In the genomic region with DNA sequence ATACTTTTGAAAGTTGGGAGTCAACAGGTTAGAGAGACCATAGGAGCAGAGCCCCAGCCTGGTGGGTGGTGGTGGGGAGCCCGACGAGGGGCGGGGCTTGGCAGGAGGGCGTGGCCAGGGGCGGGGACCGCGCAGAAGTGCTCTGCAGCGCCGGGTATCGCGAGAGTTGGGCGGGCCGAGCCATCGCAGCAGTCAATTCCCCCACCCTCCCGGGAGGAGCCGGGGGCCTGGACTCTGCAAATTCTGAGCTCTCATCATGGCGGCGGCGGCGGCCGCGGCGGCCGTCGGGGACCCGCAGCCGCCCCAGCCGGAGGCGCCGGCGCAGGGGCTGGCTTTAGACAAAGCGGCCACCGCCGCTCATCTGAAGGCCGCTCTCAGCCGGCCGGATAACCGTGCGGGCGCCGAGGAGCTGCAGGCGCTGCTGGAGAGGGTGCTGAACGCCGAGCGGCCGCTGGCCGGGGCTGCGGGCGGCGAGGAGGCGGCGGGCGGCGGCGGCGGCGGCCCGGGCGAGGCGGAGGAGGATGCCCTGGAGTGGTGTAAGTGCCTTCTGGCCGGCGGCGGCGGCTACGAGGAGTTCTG, we compare ENCODE assay signal across 8 mouse cellular contexts. TPM values are rescaled to one million over a fixed set of nuclear protein-coding genes. Genes with fewer than 3 reads are reported as not detected.
DNase-seq lines count a peak whose midpoint lies in the region; ATAC-seq and TF ChIP-seq lines count a peak whose summit lies in the region.

Ubr3 (plus strand) TSS at position 208 of the 579 bp plus-strand sequence.

- intact Hi-C loops in gastrocnemius, adult 2 months (cut with DNase I) = loop anchor here (10.0 kb wide), 1 partner anchor 172 kb away; the partner anchor contains the start of gene Ppig
- intact Hi-C loops in left cerebral cortex, adult 2 months (cut with DNase I) = no loop called here

- WGBS in hindbrain, postnatal 0 days = under 1% methylated on average over 59 of the region's 65 CpGs

- peak within 1 kb of the TSS; percentile 97 for H3K27ac ChIP-seq in gastrocnemius, adult 2 months
- peak within 1 kb of the TSS; percentile 99 for H3K27ac ChIP-seq in hindbrain, postnatal 0 days
- peak within 1 kb of the TSS; percentile 94 for H3K27ac ChIP-seq in left cerebral cortex, adult 2 months

- H3K27me3 ChIP-seq in hindbrain, postnatal 0 days (ENCODE audit: insufficient read depth, low read length) = no peaks in the 10 kb centered on the region

- ATAC-seq in common myeloid progenitor, adult 5-6 weeks (replicated peaks; ENCODE audit: low read depth, poor library complexity, severe bottlenecking) = peak; percentile 91
- peak; percentile 100 for ATAC-seq in hindbrain, postnatal 0 days
- peak; percentile 95 for ATAC-seq in megakaryocyte, adult 5-6 weeks (ENCODE audit: poor library complexity, severe bottlenecking)

- 0 out of 2 replicates have a peak, but pooled peaks cover 3% of the 10 kb centered on the region for H3K4me1 ChIP-seq in hindbrain, postnatal 0 days (ENCODE audit: insufficient read depth, low read length)

- no peak for TF ChIP-seq CTCF in gastrocnemius, adult 2 months (IDR thresholded peaks at IDR 0.05)
- TF ChIP-seq CTCF in hindbrain, postnatal 0 days (IDR thresholded peaks at IDR 0.05; ENCODE audit: low read depth) = no peak
- TF ChIP-seq CTCF in left cerebral cortex, adult 2 months (IDR thresholded peaks at IDR 0.05) = no peak

- peak within 1 kb of the TSS; percentile 100 for H3K9ac ChIP-seq in hindbrain, postnatal 0 days (replicated peaks; ENCODE audit: low read length)

- no peaks in the 10 kb centered on the region for H3K36me3 ChIP-seq in hindbrain, postnatal 0 days (ENCODE audit: insufficient read depth, low read length)

- DNase-seq in ZHBTc4 (ENCODE audit: low read depth, low spot score) = peak; percentile 97
- DNase-seq in gastrocnemius, adult 2 months = peak; percentile 100
- peak; percentile 98 for DNase-seq in hindbrain, postnatal 0 days (ENCODE audit: low spot score)
- peak; percentile 98 for DNase-seq in left cerebral cortex, adult 2 months (ENCODE audit: extremely low spot score in 1 of 2, low spot score in 2 of 2)
- DNase-seq in right cerebral cortex, adult 2 months (ENCODE audit: low spot score in 2 of 2) = peak; percentile 95 to 97
- peak; percentile 98 for DNase-seq in urinary bladder, postnatal 14 days (ENCODE audit: low spot score)

- peak within 1 kb of the TSS; percentile 85 for H3K4me2 ChIP-seq in hindbrain, postnatal 0 days (ENCODE audit: low read depth, low read length)

- H3K4me3 ChIP-seq in gastrocnemius, adult 2 months = peak within 1 kb of the TSS; percentile 92
- peak within 1 kb of the TSS; percentile 99 for H3K4me3 ChIP-seq in hindbrain, postnatal 0 days (ENCODE audit: low read length)
- H3K4me3 ChIP-seq in left cerebral cortex, adult 2 months = peak within 1 kb of the TSS; percentile 95

- H3K9me3 ChIP-seq in hindbrain, postnatal 0 days (ENCODE audit: low read length) = no peaks in the 10 kb centered on the region

RNA-seq across cellular contexts. Expression of gene Ubr3, which starts in this region (rescaled TPM):
- 55.6 and 56.1 TPM in 2 replicates for total RNA-seq in common myeloid progenitor, adult 5-6 weeks (2017)
- total RNA-seq in gastrocnemius, adult 2 months (2021) = 100 to 1,000 TPM; 193 to 217 TPM
- 32.5 and 35.1 TPM in 2 replicates for total RNA-seq in hindbrain, postnatal 0 days (2014; rRNA removed)
- polyA plus RNA-seq in hindbrain, postnatal 0 days (2015; fragmentation: Nextera tagmentation; extraction: Ambion mirVana) = 15.3 and 17.5 TPM in 2 replicates
- 100 to 1,000 TPM; 134 to 137 TPM for total RNA-seq in left cerebral cortex, adult 2 months (2021)
- 48.8 and 55.3 TPM in 2 replicates for total RNA-seq in megakaryocyte, adult 5-6 weeks (2015)
- 40.8 and 72.2 TPM in 2 replicates for total RNA-seq in megakaryocyte, adult 5-6 weeks (2017)

Comparison
In these comparisons a context has a peak if more than half of its experiments do, and no peak if none do; other contexts are left out.
1. Peak in every context shown above with its lines: DNase-seq, ATAC-seq, H3K4me3 ChIP-seq and H3K27ac ChIP-seq.